Mouse (Mus musculus): ENCODE measurements around the gene Antxr2.

Antxr2 gene

GRCm38 (mm10) chr5:97986656-97987294 is 44.1 kb downstream of the Antxr2 start:
- no peak for DNase-seq

GRCm38 (mm10) chr5:97983375-97983774 is 47.5 kb downstream of the Antxr2 start:
- DNase-seq, result no peak

- DNase-seq, result peak; percentile 53
These were observed 50.4 kb downstream of the Antxr2 start for GRCm38 (mm10) chr5:97980472-97980871.

- no peak for DNase-seq
These were observed 57.5 kb downstream of the Antxr2 start for GRCm38 (mm10) chr5:97973293-97973692.

GRCm38 (mm10) chr5:97972029-97972428 is 58.8 kb downstream of the Antxr2 start:
- no peak for DNase-seq

GRCm38 (mm10) chr5:97971236-97971635 is 59.6 kb downstream of the Antxr2 start:
- no peak for DNase-seq

- no peak for DNase-seq
These were observed 63.8 kb downstream of the Antxr2 start for GRCm38 (mm10) chr5:97967044-97967443.

- no peak for DNase-seq
These were observed 64.7 kb downstream of the Antxr2 start for GRCm38 (mm10) chr5:97966101-97966500.

GRCm38 (mm10) chr5:97964444-97964843 is 66.4 kb downstream of the Antxr2 start:
- no peak for DNase-seq

- no peak for DNase-seq
These were observed 68.3 kb downstream of the Antxr2 start for GRCm38 (mm10) chr5:97962512-97962911.

- DNase-seq, result no peak
These were observed 69.1 kb downstream of the Antxr2 start for GRCm38 (mm10) chr5:97961786-97962185.

- no peak for DNase-seq
These were observed 71.2 kb downstream of the Antxr2 start for GRCm38 (mm10) chr5:97959651-97960050.

GRCm38 (mm10) chr5:97959010-97959409 is 71.8 kb downstream of the Antxr2 start:
- no peak for DNase-seq

- DNase-seq, result no peak
These were observed 73.3 kb downstream of the Antxr2 start for GRCm38 (mm10) chr5:97957501-97957900.

GRCm38 (mm10) chr5:97954193-97954772 is 76.6 kb downstream of the Antxr2 start:
- DNase-seq, result no peak

GRCm38 (mm10) chr5:97953241-97953920 is 77.5 kb downstream of the Antxr2 start:
- DNase-seq, result no peak

GRCm38 (mm10) chr5:97947261-97947660 is 83.6 kb downstream of the Antxr2 start:
- no peak for DNase-seq

- DNase-seq, result no peak
These were observed 84.6 kb downstream of the Antxr2 start for GRCm38 (mm10) chr5:97946236-97946635.

- DNase-seq, result peak; percentile 73
These were observed 95.4 kb downstream of the Antxr2 start for GRCm38 (mm10) chr5:97935140-97936129.

GRCm38 (mm10) chr5:97917654-97918053 is 113.2 kb downstream of the Antxr2 start:
- no peak for DNase-seq

- no peak for DNase-seq
These were observed 116.0 kb downstream of the Antxr2 start for GRCm38 (mm10) chr5:97914890-97915289.

- DNase-seq, result no peak
These were observed 116.9 kb downstream of the Antxr2 start for GRCm38 (mm10) chr5:97913901-97914300.

GRCm38 (mm10) chr5:97907482-97907881 is 123.4 kb downstream of the Antxr2 start:
- DNase-seq, result peak; percentile 12

Data from embryo, embryonic 11 days (tissue).